Mouse (Mus musculus) B cell, adult 62 days (primary cell): ENCODE data around the gene Vti1b. TPM values are rescaled to one million over a fixed set of nuclear protein-coding genes. Genes with fewer than 3 reads are reported as not detected.

Experiments
- total RNA-seq: library from RNA; stranded (reverse); gene quantifications from 4 replicates; pipeline ENCODE4 v1.2.4, GENCODE M21; 2023

Gene Vti1b
- total RNA-seq: 63.2 to 75.6 TPM (median 72.3 TPM) in 4 replicates

DNA sequence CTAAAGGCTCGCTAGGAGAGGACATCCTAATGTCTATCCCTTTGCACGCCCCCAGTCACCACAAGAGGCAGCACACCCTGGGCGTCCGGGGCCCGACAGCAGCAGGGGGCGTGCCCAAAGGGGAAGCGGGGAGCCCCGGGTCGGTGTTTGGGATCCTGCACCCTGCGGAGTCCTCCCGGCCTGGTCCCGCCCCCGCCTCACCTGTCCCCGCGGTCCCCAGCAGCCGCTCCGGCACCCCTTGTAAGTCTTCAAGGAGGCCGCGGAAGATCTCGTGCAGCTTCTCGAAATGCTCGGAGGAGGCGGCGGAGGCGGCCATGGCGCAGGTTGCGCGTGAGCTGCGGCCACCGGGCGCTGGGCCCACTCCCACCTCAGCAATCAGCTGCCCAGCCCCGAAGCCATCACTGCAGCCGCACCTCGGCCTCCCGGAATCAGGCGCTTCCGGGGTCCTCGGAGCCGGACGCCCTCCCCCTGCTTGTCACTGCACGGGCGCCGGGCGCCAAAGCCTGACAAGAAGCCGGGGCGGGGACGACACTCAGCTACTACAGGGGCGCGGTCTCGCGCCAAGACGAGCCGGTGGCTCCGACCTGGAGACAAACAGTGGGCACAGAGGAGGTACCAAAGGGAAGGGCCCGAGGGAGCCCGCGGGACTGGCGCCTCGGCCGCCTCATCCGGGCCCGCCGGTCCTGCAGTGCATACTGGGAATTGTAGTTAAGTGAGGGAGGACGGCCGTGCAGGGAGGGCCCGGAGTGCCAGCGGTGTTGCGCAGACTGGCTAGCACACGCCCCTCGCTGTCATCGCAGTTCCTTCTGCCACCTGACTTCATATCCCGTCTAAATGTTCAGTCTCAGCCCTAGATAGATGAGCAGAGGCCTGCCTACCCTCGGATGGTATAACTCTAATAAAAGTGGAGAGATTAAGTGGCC lies at the start of gene Vti1b:
Vti1b (minus strand) TSS at position 649 of the 923 bp plus-strand sequence.

DNA sequence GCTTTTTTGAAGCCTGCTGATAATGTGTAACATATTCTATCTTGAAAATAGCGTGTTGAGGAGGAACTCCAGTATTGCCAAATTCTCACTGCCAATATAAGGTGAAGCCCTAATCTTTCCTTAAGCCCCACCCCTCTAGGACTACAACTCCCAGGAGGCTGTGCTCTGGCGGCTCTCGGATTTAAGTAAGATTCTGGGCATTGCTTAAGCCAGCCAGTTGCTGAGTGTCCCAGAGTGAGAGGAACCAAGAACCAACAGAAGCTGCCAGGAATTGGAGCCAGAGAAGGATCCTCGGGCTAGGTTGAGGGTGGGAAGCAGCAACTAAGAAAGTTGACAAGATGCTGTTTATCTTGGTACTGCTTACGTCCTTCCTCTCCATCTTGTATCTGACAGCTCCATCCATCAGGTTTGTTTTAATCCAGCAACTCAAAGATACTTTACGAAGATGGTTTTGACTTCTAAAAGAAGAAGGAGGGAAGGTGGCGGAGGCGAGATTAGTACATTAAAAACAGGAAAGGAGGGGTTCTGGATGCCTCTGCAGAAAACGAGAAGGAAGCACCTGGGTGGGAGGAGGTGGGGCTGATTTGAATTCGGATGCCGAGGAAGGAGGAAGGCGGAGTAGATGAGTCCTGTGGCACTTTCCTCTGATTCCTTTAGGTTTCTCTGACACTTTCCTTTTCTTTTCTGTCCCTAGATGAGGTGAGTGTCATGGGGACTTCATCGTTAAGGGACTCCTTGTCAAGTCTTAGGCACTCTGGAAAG lies 36.4 kb upstream of the Vti1b start, which contains the start of gene Rdh12:
Rdh12 (plus strand) TSS at position 212 of the 762 bp plus-strand sequence.

DNA sequence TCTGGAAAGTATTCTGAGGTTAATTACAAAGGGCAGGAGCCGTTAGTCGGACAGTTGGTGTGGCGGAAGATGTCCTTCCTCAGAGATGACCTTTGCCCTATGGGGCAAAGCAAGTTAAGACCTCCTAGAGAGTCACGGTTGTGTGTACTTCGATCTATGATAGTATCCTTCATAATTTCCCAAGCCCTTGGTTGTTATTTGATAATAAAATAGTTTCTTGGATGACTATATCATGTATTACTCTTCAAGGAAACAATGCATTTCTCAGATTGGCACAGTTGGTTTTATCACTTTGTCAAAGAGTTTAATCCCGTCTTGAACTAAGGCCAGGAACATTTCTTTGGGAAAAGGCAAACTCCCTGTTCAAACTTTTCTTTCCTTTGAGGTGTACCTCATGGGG lies 19.7 kb upstream of the Vti1b start, which contains the start of gene Rdh11:
Rdh11 (minus strand) TSS at position 101 of the 400 bp plus-strand sequence.

DNA sequence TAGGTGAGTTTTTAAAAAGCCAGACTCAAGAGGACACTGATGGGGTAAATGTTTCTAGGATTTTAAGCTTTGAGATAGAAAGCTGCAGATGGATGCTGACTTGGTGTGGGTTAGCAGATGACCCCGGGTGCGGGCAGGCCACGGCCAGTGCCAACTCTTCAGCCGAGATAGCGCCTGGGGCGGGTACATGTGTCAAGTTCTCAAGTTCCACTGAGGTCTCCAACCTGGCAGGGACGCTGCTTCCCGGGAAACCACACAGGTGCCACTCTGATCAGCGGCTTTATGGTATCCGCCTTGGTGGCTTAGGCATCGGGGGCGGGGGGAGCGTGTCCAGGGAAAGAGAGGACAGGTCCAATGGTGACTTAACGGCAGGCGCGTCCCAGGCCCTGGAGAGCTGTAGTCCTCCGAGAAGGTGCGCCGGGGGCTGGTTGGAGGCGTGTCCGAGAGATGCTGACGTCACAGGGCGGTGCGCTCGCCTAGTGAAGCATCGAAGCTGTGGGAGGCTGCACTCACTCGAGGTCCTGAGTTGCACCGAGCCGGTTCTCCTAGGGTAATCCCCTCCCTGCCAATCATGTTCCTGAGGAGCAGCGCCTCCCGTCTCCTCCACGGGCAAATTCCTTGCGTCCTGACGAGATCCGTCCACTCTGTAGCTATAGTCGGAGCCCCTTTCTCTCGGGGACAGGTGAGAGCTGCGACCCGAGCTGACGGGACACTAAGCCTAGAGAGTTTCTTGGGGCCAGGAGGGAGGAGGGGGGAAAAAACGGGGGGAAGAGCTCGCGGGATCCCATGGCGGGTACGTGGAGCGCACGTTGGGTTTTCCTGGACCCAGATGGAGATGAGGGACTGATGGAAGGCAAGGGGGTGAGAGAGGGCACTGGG lies 41.9 kb downstream of the Vti1b start, which contains the start of gene Arg2:
Arg2 (plus strand) TSS at position 479 of the 879 bp plus-strand sequence.

Other genes starting within 250 kb of the Vti1b start
- gene Tmem229b, start 165.0 kb downstream of the Vti1b start, total RNA-seq: 37.6 to 51.0 TPM (median 43.9 TPM) in 4 replicates
- 0.21 to 0.52 TPM (median 0.33 TPM) in 4 replicates for gene Plekhh1, start 143.5 kb downstream of the Vti1b start, total RNA-seq
- 4.2 to 6.7 TPM (median 4.7 TPM) in 4 replicates for gene Pigh, start 83.0 kb downstream of the Vti1b start, total RNA-seq
- not detected in 4 replicates for gene Arg2, start 41.9 kb downstream of the Vti1b start, total RNA-seq
- gene Rdh11, start 19.6 kb upstream of the Vti1b start, total RNA-seq: 15.6 to 19.5 TPM (median 17.4 TPM) in 4 replicates
- gene Rdh12, start 36.2 kb upstream of the Vti1b start, total RNA-seq: 13.6 to 17.7 TPM (median 15.6 TPM) in 4 replicates
- gene Zfyve26, start 123.6 kb upstream of the Vti1b start, total RNA-seq: 120 to 146 TPM (median 124 TPM) in 4 replicates
- 1.4 to 2.7 TPM (median 1.7 TPM) in 4 replicates for gene Rad51b, start 124.6 kb upstream of the Vti1b start, total RNA-seq